Mouse (Mus musculus) cerebral cortex, adult 2 months (tissue): ENCODE measurements around the gene Kmt2b.

Experiments used
- WGBS: fragments of 180-500 bp; shearing (Covaris S2); methylation state at CpG from one replicate; pipeline ENCODE4 v1.1.7; 2018; 5-methylcytosine and 5-hydroxymethylcytosine counted together

The Kmt2b gene

DNA sequence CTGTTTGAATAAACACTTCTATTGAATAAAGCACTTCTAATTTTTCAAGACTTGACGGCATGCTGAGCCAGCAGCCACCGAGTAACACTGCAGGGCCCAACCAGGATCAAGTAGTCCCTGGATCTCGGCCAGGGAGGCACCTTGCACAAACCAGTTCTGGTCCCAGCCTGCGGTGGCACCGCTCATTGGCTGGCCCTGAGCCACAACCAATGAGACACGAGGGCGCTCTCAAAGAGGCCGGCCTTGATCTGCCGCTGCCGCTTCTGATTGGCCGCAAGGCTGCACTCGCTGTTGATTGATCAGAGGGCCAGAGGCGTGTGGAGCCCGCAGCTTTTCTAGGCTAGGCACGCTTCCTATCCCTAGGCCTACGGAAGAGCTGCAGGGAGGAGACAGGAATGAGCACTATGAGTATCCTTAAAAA, 11.4 kb upstream of the Kmt2b start:
- WGBS = 2% methylated on average over 16 of the region's 16 CpGs

DNA sequence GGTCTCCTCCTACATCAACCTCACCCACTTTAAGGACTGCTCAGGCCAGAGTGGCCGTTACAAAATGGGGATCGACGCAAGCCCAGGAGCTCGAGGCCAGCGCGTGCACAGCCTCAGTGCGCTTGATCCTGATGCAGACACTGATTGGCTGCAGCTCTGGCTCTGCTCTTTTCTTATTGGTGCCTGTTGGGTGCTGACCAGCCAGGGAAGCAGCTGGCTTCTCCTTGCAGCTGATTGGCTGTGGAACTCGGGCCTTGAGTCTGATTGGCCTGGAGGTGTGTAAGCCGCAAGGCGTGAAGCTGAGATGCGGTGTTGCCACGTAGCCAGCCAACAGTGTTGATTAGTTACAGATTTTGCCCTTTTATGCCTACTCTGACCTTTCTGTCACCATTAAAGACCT, 10.3 kb upstream of the Kmt2b start, which contains the start of gene Zbtb32:
TSS of gene Zbtb32 (minus strand) at position 124 of the 400 bp plus-strand sequence.
- 94% methylated on average over 12 of the region's 12 CpGs for WGBS

DNA sequence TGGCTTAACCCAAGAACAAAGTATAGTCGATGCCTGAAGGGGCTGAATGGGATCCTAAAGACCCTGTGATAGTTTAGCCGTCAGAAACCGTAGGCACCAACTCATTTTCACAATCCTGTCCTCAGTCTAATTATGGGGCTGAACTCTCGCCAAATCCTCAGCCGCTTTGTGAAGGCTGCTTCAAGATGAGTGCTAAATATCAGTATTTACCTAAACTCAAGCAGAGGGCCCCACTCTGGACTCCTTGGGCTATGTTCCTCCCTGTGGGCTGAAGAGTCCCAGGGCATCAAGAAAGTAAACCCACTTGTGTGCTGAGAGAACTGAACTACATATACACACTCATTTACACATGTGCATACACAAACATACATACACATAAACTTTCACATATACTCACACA, 8.3 kb upstream of the Kmt2b start:
- WGBS = 41% methylated on average over 5 of the region's 5 CpGs

DNA sequence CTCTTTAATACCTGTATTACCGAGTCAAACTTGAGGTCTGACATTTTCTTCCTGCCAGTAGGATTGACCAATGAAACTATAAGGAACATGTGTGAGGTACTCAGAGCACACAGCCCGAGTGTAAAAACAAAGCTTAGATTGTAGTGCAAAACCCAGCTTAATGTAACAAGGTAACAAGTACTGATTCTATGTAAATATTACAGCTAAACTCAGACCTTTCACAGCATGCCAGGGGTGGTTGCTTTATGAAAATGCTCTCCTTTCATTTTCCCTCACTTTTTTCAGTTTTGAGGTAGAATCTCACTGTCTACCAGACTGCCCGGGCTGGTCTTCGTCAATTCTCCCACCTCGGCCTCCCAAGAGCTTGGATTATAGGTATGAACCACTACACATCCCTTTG, 7.6 kb upstream of the Kmt2b start:
- 84% methylated on average over 5 of the region's 5 CpGs for WGBS

DNA sequence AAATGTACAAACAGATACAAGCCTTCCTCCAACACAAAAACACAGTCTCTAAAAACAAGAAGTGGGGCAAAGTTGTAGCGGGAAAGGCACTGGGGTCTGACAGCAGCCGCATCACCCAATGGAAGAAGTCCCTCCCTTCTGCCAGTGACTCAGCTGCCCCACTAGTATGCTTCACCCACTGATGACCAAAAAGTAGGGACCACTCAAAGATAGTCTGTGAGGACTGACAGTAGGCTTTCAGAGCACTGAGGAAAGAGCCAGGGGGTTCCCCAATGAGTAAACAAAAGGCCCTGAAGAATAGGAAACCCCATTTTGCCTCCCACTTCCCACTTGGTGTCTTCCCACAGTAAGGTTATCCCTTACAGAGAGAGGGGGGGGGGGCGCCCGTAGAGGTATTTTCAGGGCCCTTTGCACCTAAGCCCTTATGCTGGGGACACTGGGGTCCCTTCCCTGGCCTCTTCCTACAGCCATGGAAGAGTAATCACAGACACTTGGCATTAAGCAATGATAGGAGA, 6.0 kb upstream of the Kmt2b start:
- WGBS = 68% methylated on average over 4 of the region's 4 CpGs

DNA sequence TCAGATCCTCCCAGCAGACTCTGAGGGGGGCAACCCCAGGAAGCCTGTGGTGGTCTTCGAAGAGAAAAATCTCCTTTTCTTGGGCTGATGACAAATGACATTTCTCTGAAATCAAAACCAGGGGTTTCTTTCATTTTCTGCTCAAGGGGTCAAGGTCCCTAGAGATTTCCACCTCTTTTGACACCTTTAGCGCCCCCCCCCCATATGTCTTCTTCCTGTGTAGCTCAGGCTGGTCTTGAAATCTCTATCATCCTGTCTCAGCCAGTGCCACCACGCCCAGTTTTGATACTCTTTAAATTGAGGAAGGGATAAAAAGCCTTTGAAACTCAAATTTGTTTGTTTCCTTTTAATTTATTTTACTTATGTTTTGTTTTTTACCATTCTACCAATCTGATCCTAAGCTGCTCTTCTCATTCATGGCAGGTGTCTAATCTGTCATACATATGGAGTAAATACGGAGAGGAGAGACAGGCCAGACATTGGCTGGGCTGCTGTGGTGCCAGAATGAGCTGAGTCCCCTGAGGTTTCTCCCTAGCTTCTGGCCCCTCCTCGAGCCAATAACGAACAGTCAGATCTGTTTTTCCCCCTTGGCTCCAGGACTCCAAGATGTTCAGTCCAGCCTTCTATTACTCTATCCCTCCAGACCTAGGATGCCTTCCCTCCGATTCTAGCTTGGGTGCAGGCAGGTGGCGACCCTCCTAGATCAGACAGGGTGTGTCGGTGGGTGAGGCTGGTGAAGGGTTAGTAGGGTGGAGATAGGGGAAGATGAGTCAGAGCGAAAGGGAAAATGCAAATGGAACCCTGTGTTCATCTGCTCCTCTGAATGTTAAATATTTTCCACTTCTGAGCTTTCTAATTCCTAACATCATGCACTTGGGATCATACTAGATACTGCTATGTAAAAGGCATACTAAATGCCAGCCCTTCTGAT, 5.3 kb upstream of the Kmt2b start:
- 80% methylated on average over 10 of the region's 10 CpGs for WGBS

DNA sequence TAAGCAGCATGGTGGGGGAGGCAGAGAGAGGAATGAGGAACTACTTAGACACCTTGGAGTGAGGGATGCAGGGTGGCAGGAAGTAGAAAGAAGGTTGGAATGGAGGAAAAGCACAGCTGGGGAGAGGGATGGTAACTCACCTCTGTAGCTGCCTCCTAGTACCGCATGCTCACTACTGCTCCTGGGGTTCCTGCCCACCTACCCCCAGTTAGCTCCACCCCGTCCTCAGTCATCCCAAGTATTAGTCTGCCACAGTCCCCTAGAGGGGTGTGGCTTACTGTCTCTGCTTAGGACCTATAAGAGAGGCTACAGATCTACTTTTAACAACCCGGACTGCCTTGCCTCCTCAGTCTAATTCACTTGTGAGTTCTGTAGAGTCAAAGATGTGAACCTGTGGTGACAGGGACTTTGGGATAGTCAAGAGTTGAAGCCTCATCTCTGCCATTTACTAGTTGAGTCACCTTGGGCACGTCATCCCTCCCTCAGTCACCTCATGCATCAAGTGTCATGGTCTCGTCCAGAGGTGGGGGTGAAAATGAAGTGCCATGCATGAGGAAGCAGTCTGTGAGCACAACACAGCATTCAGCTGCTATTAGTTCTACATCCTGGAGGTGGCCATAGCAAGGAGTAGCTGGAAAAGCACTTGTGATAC, 4.4 kb upstream of the Kmt2b start:
- WGBS = 70% methylated on average over 5 of the region's 5 CpGs

DNA sequence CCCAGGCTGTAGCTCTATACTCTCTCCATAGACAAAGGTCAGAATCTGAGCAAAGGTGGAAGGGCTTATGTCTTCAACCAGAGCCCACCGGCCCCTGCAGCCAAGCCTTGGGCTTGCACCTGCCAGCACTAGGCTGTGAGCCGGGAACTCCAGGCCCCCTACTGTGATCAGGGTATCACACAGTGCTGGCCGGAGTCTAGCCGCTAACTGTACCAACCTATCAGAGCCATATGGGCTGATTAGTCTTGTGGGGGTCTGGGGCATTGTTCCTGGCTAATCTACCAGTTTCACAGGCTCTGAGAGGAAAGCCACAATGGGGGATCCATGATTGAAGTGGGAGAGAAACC, 3.1 kb upstream of the Kmt2b start:
- WGBS = 58% methylated on average over 4 of the region's 4 CpGs

DNA sequence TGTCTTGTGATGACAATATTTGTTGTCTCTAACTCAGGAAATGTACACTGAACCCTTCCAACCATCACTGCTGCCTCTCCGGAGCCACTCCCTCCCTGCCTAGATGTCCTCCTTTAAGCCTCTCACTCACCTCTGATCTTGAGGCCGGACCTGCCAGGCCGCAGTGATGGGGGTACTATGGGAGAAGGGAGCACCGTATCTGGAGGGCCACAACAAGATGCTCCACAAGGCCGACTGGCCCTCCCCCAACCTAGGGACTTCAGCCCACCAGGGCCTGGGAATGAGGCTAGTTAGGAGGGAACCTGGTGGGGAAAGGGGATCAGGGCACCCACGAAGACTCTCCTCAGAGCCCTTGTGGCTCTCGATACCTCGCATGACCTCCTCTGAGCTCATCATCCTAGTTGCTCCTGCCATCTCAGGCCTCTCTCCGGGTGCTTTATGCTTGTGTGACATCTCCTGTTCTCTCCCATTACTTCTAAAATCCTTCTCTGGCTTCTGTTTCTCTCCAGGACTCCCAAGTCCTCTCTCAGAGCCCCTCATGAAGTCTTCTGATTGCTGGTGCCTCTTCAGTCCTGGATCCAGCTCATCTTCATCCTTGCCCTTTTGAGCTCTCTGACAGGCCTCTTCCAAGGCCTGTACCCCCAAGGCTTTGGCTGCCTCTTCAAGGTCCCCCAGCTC, 2.5 kb upstream of the Kmt2b start:
- WGBS = 93% methylated on average over 9 of the region's 9 CpGs

DNA sequence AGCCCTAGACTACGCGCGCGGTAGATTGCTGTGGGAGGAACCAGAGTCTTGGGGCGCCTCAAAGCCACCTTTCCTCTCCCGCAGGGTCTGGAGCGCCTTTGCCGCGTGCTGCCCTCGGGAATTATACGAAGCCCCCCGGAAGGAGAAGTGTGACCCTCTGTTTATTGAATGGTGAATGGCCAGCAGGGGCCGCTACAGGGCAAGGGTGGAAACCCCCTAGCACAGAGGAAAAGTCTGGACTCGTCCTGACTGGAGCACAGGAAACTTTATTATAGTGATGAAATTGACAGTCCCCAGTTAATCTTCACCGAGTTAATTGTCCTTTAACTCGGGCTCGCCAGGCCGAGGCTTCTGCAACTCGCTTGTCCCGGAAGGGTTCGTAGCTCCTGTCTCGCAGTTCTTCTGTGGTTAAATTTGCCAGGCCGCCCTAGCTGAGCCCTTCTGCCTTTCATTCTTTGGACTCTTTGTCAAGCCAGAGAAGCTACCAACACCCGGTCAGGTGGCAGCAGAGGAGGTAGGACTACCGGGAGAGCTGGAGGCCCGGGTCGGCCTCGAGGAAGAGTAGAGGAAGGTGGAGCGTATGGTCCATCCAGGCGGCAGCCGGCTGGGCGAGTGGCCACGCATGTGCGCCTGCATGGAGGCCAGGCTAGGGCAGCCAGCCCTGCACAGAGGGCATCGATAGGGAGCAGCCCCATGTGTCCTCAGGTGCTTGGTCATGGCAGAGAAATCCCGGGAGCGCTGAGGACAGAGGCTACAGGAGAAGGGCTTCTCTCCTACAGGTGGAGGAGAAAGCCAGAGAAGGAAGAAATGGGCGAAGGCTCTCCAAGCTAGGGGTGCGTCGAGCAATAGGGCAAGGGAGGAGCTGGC, 1.1 kb upstream of the Kmt2b start:
- WGBS = 29% methylated on average over 40 of the region's 40 CpGs

DNA sequence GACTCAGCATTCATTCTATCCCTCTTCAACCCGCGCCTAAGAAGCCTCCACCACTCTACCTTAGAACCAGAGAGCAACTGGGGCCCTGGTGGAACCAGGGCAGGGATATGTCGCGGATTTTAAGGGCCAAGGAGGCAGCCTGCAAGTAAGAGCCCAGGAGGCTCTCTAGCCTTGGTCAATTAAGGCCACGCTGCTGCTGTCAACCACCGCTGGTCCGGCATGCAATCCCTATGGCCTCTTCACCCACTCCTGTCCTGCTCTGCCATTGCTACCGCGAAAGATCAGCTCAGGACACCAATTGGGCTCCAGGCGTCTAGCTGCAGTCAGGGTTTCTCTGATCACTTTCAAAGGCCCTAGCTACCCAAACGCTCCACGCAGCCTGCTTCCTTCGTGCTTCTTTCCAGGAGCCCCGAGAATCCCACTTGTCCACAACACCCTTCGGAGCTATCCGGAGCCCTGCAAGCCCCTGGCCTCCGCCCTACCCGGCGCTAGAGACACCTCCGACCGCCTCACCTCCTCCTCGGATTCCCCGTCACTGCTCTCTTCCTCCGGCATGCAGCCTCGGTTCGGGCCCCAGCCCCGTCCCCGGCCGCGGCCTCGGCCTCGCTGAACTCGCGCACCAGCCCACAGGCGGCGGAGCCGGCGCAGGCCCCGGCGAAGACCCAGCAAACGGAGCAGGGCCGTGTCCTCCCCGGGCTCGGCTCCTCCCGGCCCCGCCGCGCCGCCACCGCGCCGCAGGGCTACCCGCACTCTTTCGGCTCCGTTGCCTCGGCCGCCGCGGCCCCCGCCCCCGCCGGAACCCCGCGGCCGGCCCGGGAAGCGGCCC, 471 bp downstream of the Kmt2b start:
- WGBS = 2% methylated on average over 66 of the region's 67 CpGs

DNA sequence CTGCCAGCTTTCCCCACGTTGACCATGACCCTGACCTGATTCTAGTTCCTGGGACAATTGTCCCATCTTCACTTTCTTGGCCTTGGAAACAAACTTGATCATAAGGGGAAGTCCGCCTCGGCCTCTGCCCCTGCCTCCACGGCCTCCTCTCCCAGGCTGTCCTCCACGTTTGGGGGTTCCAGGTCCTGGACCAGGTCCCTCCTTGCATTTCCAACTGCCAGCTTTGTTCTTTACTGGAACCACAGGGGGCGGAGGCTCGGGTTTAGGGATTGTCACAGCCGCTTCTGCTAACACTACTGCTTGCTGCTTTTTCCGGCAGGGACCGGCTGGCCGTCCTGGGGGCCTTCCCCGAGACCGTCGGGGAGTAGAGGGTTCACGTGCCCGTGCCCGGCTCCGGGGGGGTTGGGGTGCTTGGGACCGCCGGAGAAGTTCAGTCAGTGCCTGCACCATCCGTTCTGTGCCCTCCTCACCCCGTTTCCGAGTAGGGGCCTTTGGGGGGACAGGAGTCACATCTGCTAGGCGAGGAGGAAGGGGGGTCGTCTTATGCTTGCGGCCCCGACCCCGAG, 2.0 kb downstream of the Kmt2b start:
- WGBS = 82% methylated on average over 28 of the region's 28 CpGs

DNA sequence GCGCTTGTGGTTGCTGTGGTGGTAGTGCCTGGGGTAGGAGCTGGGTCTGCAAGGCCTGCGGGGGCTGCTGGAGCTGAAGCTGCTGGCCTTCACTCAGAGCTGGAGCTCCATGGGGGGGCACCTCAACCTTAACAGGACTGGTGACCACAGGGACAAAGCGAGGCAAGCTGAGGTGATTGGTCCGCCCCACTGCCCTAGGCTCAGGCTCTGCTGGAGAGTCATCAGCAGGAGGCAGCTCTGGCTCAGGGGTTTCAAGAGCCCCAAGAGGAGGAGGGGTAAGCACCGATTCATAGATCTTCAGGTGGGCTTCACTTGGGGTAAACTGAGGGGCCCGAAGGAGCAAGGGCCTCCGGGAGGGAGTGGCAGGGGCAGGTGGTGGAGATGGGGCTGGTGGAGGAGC, 3.4 kb downstream of the Kmt2b start:
- WGBS = 93% methylated on average over 7 of the region's 7 CpGs

DNA sequence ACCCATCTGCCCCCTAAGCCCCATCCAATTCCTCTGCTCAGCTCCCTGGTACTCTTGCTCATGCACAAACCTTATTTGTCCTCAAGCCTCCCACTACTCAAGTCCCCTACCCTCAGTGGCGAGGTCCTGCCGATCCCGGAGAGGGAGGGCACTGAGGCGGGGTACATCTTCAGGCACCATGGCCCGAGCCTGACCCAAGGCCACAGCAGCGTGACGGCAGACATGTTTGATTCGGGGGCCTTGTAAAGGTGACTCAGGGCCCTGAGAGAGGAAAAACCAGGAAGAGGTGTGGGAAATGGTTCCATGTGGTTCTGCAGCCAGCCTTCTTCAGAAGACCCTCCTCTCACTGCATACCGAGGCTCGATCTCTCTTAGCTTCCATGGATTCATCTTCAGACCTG, 4.2 kb downstream of the Kmt2b start:
- WGBS = 90% methylated on average over 10 of the region's 10 CpGs

DNA sequence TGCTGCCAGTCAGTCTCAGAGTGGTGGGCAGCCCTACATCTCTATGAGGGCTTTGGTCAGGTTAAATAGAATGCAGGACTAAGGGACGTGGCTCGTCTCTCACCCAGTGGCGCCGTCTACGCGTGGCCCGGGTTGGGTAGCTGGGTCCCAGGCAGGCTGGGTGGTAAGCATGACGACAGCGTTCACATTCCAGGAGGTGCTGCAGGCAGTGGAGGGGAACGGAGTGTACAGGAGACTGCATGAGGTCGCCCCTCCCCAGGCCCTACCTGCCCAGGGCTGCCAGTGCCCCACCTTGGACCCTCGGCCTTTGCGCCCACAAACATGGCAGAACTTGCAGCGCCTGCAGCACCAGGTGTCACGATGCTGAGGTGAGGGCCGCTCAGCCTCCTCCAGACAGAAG, 7.0 kb downstream of the Kmt2b start:
- WGBS = 95% methylated on average over 16 of the region's 16 CpGs

DNA sequence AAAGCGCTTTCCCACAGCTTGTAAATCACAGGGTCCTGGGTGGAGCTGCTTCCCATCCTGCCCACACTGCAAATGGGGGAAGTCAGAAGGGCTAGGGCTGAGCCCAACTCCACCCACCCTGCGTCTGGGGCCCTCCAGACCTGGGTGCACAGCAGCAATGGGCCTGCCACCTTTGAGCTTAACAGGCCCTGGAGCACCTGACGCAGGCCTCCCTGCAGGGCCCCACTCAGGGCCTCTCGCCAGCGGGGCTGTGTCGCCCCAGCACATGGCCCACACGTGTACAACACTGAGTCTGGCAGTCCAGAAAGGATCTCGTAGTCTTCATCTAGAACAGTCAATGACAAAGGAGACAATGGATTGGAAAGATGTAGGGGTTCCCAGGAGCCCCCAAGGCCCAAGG, 8.6 kb downstream of the Kmt2b start:
- WGBS = 90% methylated on average over 8 of the region's 8 CpGs

DNA sequence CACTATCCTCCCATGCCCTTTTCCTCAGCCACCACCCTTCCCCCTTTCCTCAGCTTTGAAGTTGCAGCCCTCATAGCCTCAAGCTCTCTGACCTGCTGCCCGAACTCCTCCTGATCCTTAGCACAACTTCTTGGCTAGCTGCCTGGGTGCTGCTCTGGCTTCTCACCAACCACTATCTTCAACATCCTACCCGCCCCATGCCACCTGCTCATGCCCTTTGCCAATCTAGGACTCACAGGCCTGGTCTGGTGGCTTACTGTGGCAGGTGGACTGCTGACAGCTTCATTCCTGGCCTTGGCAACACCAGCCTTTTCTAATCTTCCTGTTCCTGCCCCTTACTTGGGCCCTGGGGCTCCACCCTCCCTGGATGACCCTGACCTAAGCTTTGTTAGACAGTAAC, 15.6 kb downstream of the Kmt2b start:
- 35% methylated on average over 2 of the region's 2 CpGs for WGBS

DNA sequence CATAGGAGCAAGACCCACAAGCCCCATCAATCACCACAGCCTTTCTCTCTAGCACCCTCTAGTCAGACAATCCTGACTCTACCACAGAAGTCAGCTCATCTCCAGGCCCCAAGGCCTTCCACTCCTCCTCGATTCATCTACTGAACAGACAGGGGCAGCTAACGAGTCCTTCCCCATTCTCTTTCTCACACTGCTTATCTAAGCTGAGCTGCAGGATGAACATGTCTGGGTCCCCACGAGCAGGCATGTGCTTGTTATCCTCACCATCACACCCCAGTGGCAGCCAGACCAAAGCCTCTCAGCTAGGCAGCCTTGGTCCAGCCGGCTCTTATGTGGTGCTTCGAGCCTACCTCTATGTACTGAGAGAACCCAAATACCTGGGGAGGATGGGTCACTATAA, 16.1 kb downstream of the Kmt2b start:
- 81% methylated on average over 5 of the region's 5 CpGs for WGBS

DNA sequence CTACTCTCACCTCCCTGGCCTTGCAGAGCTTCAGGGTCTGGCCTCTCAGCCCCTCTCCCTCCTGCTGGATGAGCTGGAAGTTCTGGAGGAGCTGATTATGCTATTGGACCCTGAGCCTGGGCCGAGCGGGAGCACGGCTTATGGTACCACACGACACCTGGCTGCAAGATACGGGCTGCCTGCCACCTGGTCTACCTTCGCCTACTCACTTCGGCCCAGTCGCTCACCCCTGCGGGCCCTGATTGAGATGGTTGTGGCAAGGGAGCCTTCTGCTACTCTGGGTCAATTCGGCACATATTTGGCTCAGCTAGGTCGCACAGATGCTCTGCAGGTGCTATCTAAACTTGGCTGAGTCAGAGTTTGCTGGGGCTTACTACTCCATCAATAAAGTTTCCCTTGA, 21.0 kb downstream of the Kmt2b start:
- WGBS = 86% methylated on average over 11 of the region's 11 CpGs

DNA sequence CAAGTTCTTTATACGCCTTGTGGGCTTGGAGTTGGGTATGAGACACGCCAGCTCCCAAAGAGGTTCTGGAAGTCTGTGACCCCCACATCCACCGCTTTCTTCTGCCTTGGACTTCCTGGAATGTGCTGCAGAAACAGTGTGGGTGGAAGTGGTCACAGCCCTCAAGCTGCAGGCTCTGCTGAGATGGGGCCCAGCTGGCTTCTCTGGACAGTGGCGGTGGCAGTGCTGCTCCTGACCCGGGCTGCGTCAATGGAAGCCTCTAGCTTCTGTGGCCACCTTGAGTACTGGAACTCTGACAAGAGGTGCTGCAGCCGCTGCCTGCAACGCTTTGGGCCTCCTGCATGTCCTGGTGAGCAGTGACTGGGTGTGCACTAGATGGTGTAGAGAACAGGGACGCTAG, 22.5 kb downstream of the Kmt2b start:
- WGBS = 85% methylated on average over 9 of the region's 9 CpGs
